ENCODE assay signal across 20 mouse cellular contexts in genomic region chr6:33051642-33052041, GRCm38 (mm10). TPM values are rescaled to one million over a fixed set of nuclear protein-coding genes. Genes with fewer than 3 reads are reported as not detected.
DNase-seq lines count a peak whose midpoint lies in the region; ATAC-seq lines count a peak whose summit lies in the region.
"Had no signal": no experiment of that assay in that cellular context is flagged by ENCODE, and none has a peak within 500 bp of the region (broad histone marks: within the 10 kb centered on the region; RNA-seq: fewer than 3 reads in every experiment).

No protein-coding gene starts in this region.

- 19% methylated on average over 2 of the region's 2 CpGs for WGBS in heart, embryonic 15.5 days
- 27% methylated on average over 2 of the region's 2 CpGs for WGBS in intestine, embryonic 16.5 days
- WGBS in midbrain, embryonic 10.5 days = 89% methylated on average over 2 of the region's 2 CpGs
- 98% methylated on average over 2 of the region's 2 CpGs for WGBS in forebrain, embryonic 14.5 days

- no peak overlapping the region for H3K4me3 ChIP-seq in heart, embryonic 15.5 days
- no peak overlapping the region for H3K4me3 ChIP-seq in intestine, embryonic 16.5 days (ENCODE audit: low read length)
- H3K4me3 ChIP-seq in midbrain, embryonic 10.5 days = no peak overlapping the region
- H3K4me3 ChIP-seq in forebrain, embryonic 14.5 days (ENCODE audit: low read depth, low read length) = no peak overlapping the region
- H3K4me3 ChIP-seq: embryonic facial prominence, embryonic 13.5 days; hindbrain, embryonic 12.5 days; limb, embryonic 15.5 days; liver, embryonic 15.5 days had no signal

- no peaks in the 10 kb centered on the region for H3K27me3 ChIP-seq in heart, embryonic 15.5 days
- no peaks in the 10 kb centered on the region for H3K27me3 ChIP-seq in intestine, embryonic 16.5 days (replicated peaks; ENCODE audit: control insufficient read depth, insufficient read depth, low read length)
- H3K27me3 ChIP-seq in midbrain, embryonic 10.5 days (ENCODE audit: low read depth, poor library complexity, severe bottlenecking) = no peaks in the 10 kb centered on the region
- no peaks in the 10 kb centered on the region for H3K27me3 ChIP-seq in forebrain, embryonic 14.5 days (replicated peaks; ENCODE audit: control insufficient read depth, insufficient read depth, low read length)
- H3K27me3 ChIP-seq: embryonic facial prominence, embryonic 13.5 days; hindbrain, embryonic 12.5 days; limb, embryonic 15.5 days; liver, embryonic 15.5 days had no signal

- H3K9me3 ChIP-seq in heart, embryonic 15.5 days (replicated peaks) = no peaks in the 10 kb centered on the region
- H3K9me3 ChIP-seq in intestine, embryonic 16.5 days (ENCODE audit: control insufficient read depth, low read length) = no peaks in the 10 kb centered on the region
- H3K9me3 ChIP-seq in midbrain, embryonic 10.5 days (replicated peaks) = no peaks in the 10 kb centered on the region
- no peaks in the 10 kb centered on the region for H3K9me3 ChIP-seq in forebrain, embryonic 14.5 days (replicated peaks; ENCODE audit: control insufficient read depth, low read length)
- H3K9me3 ChIP-seq: embryonic facial prominence, embryonic 13.5 days; G1E; hindbrain, embryonic 12.5 days; limb, embryonic 15.5 days; liver, embryonic 15.5 days had no signal

- peak overlapping the region; percentile 25 for H3K4me2 ChIP-seq in heart, embryonic 15.5 days
- no peak overlapping the region for H3K4me2 ChIP-seq in intestine, embryonic 16.5 days (ENCODE audit: low read depth, low read length)
- H3K4me2 ChIP-seq in forebrain, embryonic 14.5 days (ENCODE audit: low read length) = no peak overlapping the region
- H3K4me2 ChIP-seq: embryonic facial prominence, embryonic 13.5 days; hindbrain, embryonic 12.5 days; limb, embryonic 15.5 days; liver, embryonic 15.5 days had no signal

- DNase-seq in heart, adult 8-10 months (ENCODE audit: low spot score) = no peak
- peak; percentile 66 to 75 for DNase-seq in spleen, postnatal 36 days (ENCODE audit: low spot score in 2 of 2)
- no peak for DNase-seq in spleen, adult 12 weeks (ENCODE audit: low spot score)
- DNase-seq in midbrain, embryonic 10.5 days (ENCODE audit: low spot score) = no peak
- DNase-seq in forebrain, embryonic 14.5 days (ENCODE audit: low spot score) = no peak
- DNase-seq: adrenal gland, postnatal 10 days; cerebellum, adult 9-10 months; kidney, postnatal 36 days; lung, postnatal 14 days; retina, postnatal 1 day had no signal

- peaks cover 47% of the 10 kb centered on the region for H3K4me1 ChIP-seq in heart, embryonic 15.5 days (replicated peaks)
- H3K4me1 ChIP-seq in intestine, embryonic 16.5 days (ENCODE audit: control insufficient read depth, insufficient read depth, low read length) = peaks cover 5% of the 10 kb centered on the region
- no peaks in the 10 kb centered on the region for H3K4me1 ChIP-seq in midbrain, embryonic 10.5 days
- no peaks in the 10 kb centered on the region for H3K4me1 ChIP-seq in forebrain, embryonic 14.5 days (ENCODE audit: control insufficient read depth, insufficient read depth, low read length)
- H3K4me1 ChIP-seq: embryonic facial prominence, embryonic 13.5 days; hindbrain, embryonic 12.5 days; limb, embryonic 15.5 days had no signal

- H3K27ac ChIP-seq in heart, embryonic 15.5 days = peak overlapping the region; percentile 78
- H3K27ac ChIP-seq in intestine, embryonic 16.5 days (ENCODE audit: low read length) = no peak overlapping the region
- H3K27ac ChIP-seq in midbrain, embryonic 10.5 days (replicated peaks) = no peak overlapping the region
- no peak overlapping the region for H3K27ac ChIP-seq in forebrain, embryonic 14.5 days (ENCODE audit: low read depth, low read length)
- H3K27ac ChIP-seq: embryonic facial prominence, embryonic 13.5 days; hindbrain, embryonic 12.5 days; limb, embryonic 15.5 days; liver, embryonic 15.5 days had no signal

- peak; percentile 27; the same call in 1 of the 2 replicates for ATAC-seq in heart, embryonic 15.5 days (replicated peaks; ENCODE audit: insufficient number of reproducible peaks, insufficient read depth, low FRiP score, low read depth)
- peak; percentile 30; the same call in 1 of the 2 replicates for ATAC-seq in intestine, embryonic 16.5 days
- no peak for ATAC-seq in forebrain, embryonic 14.5 days
- ATAC-seq: activated CD4-positive, CD25-positive, alpha-beta regulatory T cell, adult 4 months; CD4-positive, CD25-positive, alpha-beta regulatory T cell, adult 4 months; forebrain, embryonic 16.5 days had no signal

- peaks cover 24% of the 10 kb centered on the region for H3K36me3 ChIP-seq in heart, embryonic 15.5 days
- peaks cover 6% of the 10 kb centered on the region; the same call in 1 of the 2 replicates for H3K36me3 ChIP-seq in intestine, embryonic 16.5 days (ENCODE audit: control insufficient read depth, insufficient read depth, low read length)
- peaks cover 41% of the 10 kb centered on the region for H3K36me3 ChIP-seq in midbrain, embryonic 10.5 days
- peaks cover 17% of the 10 kb centered on the region for H3K36me3 ChIP-seq in forebrain, embryonic 14.5 days (ENCODE audit: control insufficient read depth, insufficient read depth, low read length)

- H3K9ac ChIP-seq in heart, embryonic 15.5 days = no peak overlapping the region
- H3K9ac ChIP-seq in intestine, embryonic 16.5 days (ENCODE audit: low read depth, low read length) = no peak overlapping the region
- no peak overlapping the region for H3K9ac ChIP-seq in forebrain, embryonic 14.5 days (ENCODE audit: low read length)
- H3K9ac ChIP-seq: embryonic facial prominence, embryonic 13.5 days; hindbrain, embryonic 12.5 days; limb, embryonic 15.5 days; liver, embryonic 15.5 days had no signal

RNA-seq across cellular contexts. Expression of gene Chchd3, which starts 8.4 kb away (rescaled TPM):
- polyA plus RNA-seq in heart, embryonic 15.5 days (2015; fragmentation: Nextera tagmentation; extraction: Ambion mirVana) = 190 and 228 TPM in 2 replicates
- 100 to 1,000 TPM; 479 to 576 (median 528) TPM for total RNA-seq in heart, adult 8-10 months (2022)
- 162 and 164 TPM in 2 replicates for polyA plus RNA-seq in intestine, embryonic 16.5 days (2015; fragmentation: Nextera tagmentation; extraction: Ambion mirVana)
- polyA plus RNA-seq in midbrain, embryonic 10.5 days (2016; fragmentation: Nextera tagmentation; extraction: Ambion mirVana) = 126 and 129 TPM in 2 replicates
- polyA plus RNA-seq in forebrain, embryonic 14.5 days (2014; fragmentation: Nextera tagmentation; extraction: Ambion mirVana) = 150 and 154 TPM in 2 replicates

Comparison
In these comparisons a context has a peak if more than half of its experiments do, and no peak if none do; other contexts are left out.
1. DNase-seq: peak in spleen, postnatal 36 days (2 of 2); none in heart, adult 8-10 months (single experiment), spleen, adult 12 weeks (single experiment), midbrain, embryonic 10.5 days (single experiment) and forebrain, embryonic 14.5 days (single experiment).